ENCODE assay signal across 15 mouse cellular contexts in genomic region chr11:63677921-63678320, GRCm38 (mm10).
"Had no signal": no experiment of that assay in that cellular context is flagged by ENCODE, and none has a peak within 500 bp of the region (broad histone marks: within the 10 kb centered on the region; RNA-seq: fewer than 3 reads in every experiment).

No protein-coding gene starts in this region.

- DNase-seq: kidney, adult 2 months; kidney, postnatal 14 days; lung, embryonic 14.5 days; lung, postnatal 10 days; lung, postnatal 4 days; right cerebral cortex, postnatal 4 days; spleen, adult 18-20 months; thymus, adult 18-20 months; thymus, postnatal 14 days had no signal

- H3K27me3 ChIP-seq: kidney, embryonic 15.5 days; limb, embryonic 15.5 days; neural tube, embryonic 12.5 days had no signal

- H3K9ac ChIP-seq: kidney, embryonic 15.5 days; limb, embryonic 15.5 days; liver, embryonic 12.5 days; lung, embryonic 14.5 days; neural tube, embryonic 12.5 days had no signal

- H3K4me1 ChIP-seq: kidney, embryonic 15.5 days; limb, embryonic 15.5 days; liver, embryonic 12.5 days had no signal

- H3K9me3 ChIP-seq: kidney, embryonic 15.5 days; limb, embryonic 15.5 days; liver, embryonic 12.5 days; neural tube, embryonic 12.5 days had no signal

- ATAC-seq: liver, embryonic 12.5 days had no signal

- H3K27ac ChIP-seq: kidney, embryonic 15.5 days; left cerebral cortex, adult 2 months; limb, embryonic 15.5 days; liver, embryonic 12.5 days; neural tube, embryonic 12.5 days had no signal

- H3K4me2 ChIP-seq: kidney, embryonic 15.5 days; limb, embryonic 15.5 days; liver, embryonic 12.5 days; lung, embryonic 14.5 days; neural tube, embryonic 12.5 days had no signal

- H3K36me3 ChIP-seq: kidney, embryonic 15.5 days; limb, embryonic 15.5 days; liver, embryonic 12.5 days; neural tube, embryonic 12.5 days had no signal

- H3K4me3 ChIP-seq: kidney, embryonic 15.5 days; left cerebral cortex, adult 2 months; limb, embryonic 15.5 days; liver, embryonic 12.5 days; myocyte; neural tube, embryonic 12.5 days had no signal
